Mouse (Mus musculus) myocyte (in vitro differentiated cells): ENCODE measurements at regions not wholly inside any gene's neighbourhood (a gene's known extent, or its start where the extent isn't known, plus 50 kb on each side); places are given as distances from the start of the nearest gene placed in this dataset.
"Not testable (repeated sequence)": the region's sequence is repeated elsewhere in the genome, so short reads cannot be mapped to it uniquely, and the experiment has no call there.

Experiments used
- H3K27me3 ChIP-seq: one replicate; pipeline ENCODE4 v1.6.1; 2011; ENCODE audit not compliant: control insufficient read depth, insufficient read depth, insufficient read length
- H3K36me3 ChIP-seq: one replicate; pipeline ENCODE4 v1.6.1; 2011; ENCODE audit not compliant: control insufficient read depth, insufficient read depth
- H3K4me2 ChIP-seq: one replicate; pipeline ENCODE4 v1.6.1; 2011; ENCODE audit warnings: low read depth, control low read depth
- H3K4me3 ChIP-seq: one replicate; pipeline ENCODE4 v1.5.1; 2011; ENCODE audit warnings: mild to moderate bottlenecking, control low read depth, moderate library complexity
- H3K79me2 ChIP-seq: one replicate; pipeline ENCODE4 v1.6.1; 2011; ENCODE audit not compliant: control insufficient read depth, insufficient read depth
- H3ac ChIP-seq: one replicate; pipeline ENCODE4 v1.6.1; 2011; ENCODE audit not compliant: control insufficient read depth, insufficient read length
- CEBPB ChIP-seq: IDR thresholded peaks from 2 replicates; pipeline ENCODE4 v1.6.1; 2011; ENCODE audit warnings: mild to moderate bottlenecking, moderate library complexity; ENCODE audit not compliant: poor library complexity, insufficient read depth, severe bottlenecking
- E2F4 ChIP-seq: IDR thresholded peaks from one replicate; pipeline ENCODE4 v1.6.1; 2011; ENCODE audit warnings: mild to moderate bottlenecking, control low read depth, moderate library complexity; ENCODE audit not compliant: insufficient read depth
- MAX ChIP-seq: IDR thresholded peaks from one replicate; pipeline ENCODE4 v1.6.1; 2011; ENCODE audit warnings: low read depth, mild to moderate bottlenecking, control low read depth
- MYOD1 ChIP-seq, 3 experiments: IDR thresholded peaks; one replicate each; pipeline ENCODE4 v1.6.1; 2011; ENCODE audit warnings: control low read depth in 2 of 3, low read depth in 2 of 3, mild to moderate bottlenecking in 2 of 3, moderate library complexity in 1 of 3; ENCODE audit not compliant: insufficient read length in 2 of 3, control insufficient read depth in 1 of 3
- MYOG ChIP-seq, 3 experiments: IDR thresholded peaks; one replicate each; pipeline ENCODE4 v1.6.1; 2011; ENCODE audit warnings: control low read depth in 2 of 3, low read depth in 2 of 3, mild to moderate bottlenecking in 2 of 3; ENCODE audit not compliant: insufficient read length in 2 of 3, control insufficient read depth in 1 of 3, insufficient read depth in 1 of 3
- POLR2A ChIP-seq: IDR thresholded peaks from one replicate; pipeline ENCODE4 v1.6.1; 2011; ENCODE audit warnings: low read depth, mild to moderate bottlenecking, control low read depth, moderate library complexity; ENCODE audit not compliant: insufficient read length
- POLR2AphosphoS2 ChIP-seq: IDR thresholded peaks from one replicate; pipeline ENCODE4 v1.6.1; 2011; ENCODE audit warnings: low read depth, control low read depth; ENCODE audit not compliant: insufficient read length
- REST ChIP-seq: IDR thresholded peaks from one replicate; pipeline ENCODE4 v1.6.1; 2011; ENCODE audit warnings: mild to moderate bottlenecking, control low read depth, moderate library complexity; ENCODE audit not compliant: insufficient read depth, insufficient read length
- SRF ChIP-seq: IDR thresholded peaks from one replicate; pipeline ENCODE4 v1.6.1; 2011; ENCODE audit warnings: low read depth; ENCODE audit not compliant: control insufficient read depth, insufficient read length
- TCF12 ChIP-seq: IDR thresholded peaks from one replicate; pipeline ENCODE4 v1.6.1; 2011; ENCODE audit warnings: mild to moderate bottlenecking, control low read depth; ENCODE audit not compliant: poor library complexity, insufficient read depth, severe bottlenecking
- TCF3 ChIP-seq: IDR thresholded peaks from one replicate; pipeline ENCODE4 v1.6.1; 2011; ENCODE audit warnings: low read depth, control low read depth; ENCODE audit not compliant: insufficient read length
- USF1 ChIP-seq: IDR thresholded peaks from one replicate; pipeline ENCODE4 v1.6.1; 2011; ENCODE audit warnings: low read depth, mild to moderate bottlenecking, control low read depth, moderate library complexity

DNA sequence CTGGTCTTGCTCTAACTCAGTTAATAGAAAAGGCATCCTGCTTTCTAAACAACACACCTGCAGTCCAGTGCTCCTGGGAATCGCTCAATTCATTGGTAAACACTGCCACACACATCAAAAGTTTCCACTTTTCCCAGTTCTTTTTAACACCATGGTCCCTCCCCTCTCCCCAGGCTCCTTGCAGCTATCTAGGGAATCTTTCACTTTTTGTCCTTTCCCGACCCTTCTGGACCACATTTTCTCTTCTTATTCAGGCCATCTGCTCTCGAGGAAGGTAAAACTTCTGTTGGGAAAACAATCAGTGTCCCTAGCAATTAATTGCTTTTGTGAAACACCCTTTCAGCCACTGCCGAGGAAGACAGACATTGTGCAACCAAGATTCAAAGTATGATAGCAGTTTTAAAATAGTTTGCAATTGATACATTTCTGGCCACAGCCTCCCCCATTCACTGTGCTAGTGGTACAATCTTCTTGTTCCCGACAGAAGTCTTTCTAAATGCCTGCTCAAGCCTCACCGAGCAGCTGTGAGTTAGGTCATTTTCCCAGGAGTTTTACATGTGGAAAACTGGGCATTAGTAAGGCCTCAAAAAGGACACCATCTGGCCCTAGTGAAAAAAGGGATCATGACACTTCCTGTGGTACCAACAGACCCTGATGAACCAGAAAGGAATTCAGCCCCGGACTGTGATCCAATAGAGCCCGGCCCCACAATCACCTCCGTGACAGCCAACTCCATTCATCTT lies 347.4 kb upstream of the Pou3f2 start:
- TF ChIP-seq USF1 (no peak), E2F4 (no peak), CEBPB (no peak), TCF12 (no peak), MAX (no peak), MYOD1 (IDR thresholded peaks at IDR 0.05; ENCODE audit: control insufficient read depth in 1 of 3, insufficient read length in 2 of 3, low read depth in 2 of 3) (no peak)
- no peak overlapping the region for H3K4me2 ChIP-seq
- H3K4me3 ChIP-seq: no peak overlapping the region

DNA sequence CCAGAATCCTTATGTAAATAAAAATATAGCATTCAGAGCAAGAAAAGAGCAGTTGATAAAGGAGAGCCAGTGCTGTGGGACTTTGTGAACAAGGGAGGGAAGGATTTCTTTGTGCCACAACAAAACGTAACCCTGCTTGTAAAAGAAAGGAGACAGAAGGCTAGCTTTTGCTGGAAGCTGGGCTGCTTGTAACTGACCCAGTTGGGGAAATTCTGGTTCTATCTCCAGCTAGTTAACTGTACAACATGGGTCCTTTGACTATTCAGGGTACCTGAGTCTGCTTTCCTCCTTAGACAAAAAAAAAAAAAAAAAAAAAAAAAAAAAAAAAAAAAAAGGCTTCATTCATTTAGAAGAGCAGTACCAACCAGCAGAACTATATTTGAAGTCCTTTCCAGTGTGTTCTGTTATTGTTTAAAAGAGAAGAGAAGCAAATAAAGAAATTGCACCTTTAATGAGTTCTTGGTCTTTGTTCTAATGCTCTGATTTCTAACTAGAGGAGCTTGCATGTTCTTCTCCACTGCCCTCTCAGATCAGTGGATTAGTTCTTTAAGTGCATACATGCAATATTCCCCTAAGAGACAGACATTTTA lies 345.8 kb upstream of the Pou3f2 start:
- Histone ChIP-seq H3K79me2 (no peaks in the 10 kb centered on the region), H3K4me3 (no peak overlapping the region), H3K36me3 (no peaks in the 10 kb centered on the region), H3K27me3 (no peaks in the 10 kb centered on the region), H3K4me2 (no peak overlapping the region), H3ac (no peak overlapping the region)
- TF ChIP-seq MYOG (IDR thresholded peaks at IDR 0.05; ENCODE audit: control insufficient read depth in 1 of 3, insufficient read depth in 1 of 3, insufficient read length in 2 of 3, low read depth in 2 of 3) (no peak), MYOD1 (IDR thresholded peaks at IDR 0.05; ENCODE audit: control insufficient read depth in 1 of 3, insufficient read length in 2 of 3, low read depth in 2 of 3) (no peak), MAX (no peak), POLR2AphosphoS2 (no peak), TCF3 (no peak), POLR2A (no peak), TCF12 (no peak), CEBPB (no peak), E2F4 (no peak), SRF (no peak), USF1 (no peak), REST (no peak)

More for the DNA sequence above, 347.4 kb upstream of the Pou3f2 start:
- Histone ChIP-seq H3ac (no peak overlapping the region), H3K27me3 (no peaks in the 10 kb centered on the region), H3K79me2 (no peaks in the 10 kb centered on the region), H3K36me3 (no peaks in the 10 kb centered on the region)

DNA sequence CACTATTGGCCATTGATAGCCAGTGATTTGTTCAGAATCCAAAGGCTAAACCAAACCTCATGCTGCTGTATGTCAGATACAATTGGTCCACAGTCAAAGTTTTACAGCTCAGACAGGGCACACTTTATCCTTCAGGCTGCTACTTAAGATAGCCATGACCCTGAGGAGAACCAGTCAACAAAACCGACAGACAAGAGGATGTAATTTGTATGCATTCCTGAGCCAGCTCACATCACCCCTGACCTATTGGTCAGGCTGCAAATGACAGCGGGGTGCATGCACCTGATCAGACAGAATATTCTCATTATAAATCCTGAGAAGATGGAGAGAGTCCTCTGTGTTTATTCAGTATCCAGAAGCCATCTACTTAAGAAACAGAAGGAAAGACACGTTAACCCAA lies 315.5 kb upstream of the Pou3f2 start:
- Histone ChIP-seq H3K36me3 (no peaks in the 10 kb centered on the region), H3K79me2 (no peaks in the 10 kb centered on the region), H3ac (no peak overlapping the region), H3K4me2 (no peak overlapping the region), H3K27me3 (no peaks in the 10 kb centered on the region), H3K4me3 (no peak overlapping the region)
- no peak for TF ChIP-seq MAX
- no peak for TF ChIP-seq CEBPB
- no peak for TF ChIP-seq TCF3

DNA sequence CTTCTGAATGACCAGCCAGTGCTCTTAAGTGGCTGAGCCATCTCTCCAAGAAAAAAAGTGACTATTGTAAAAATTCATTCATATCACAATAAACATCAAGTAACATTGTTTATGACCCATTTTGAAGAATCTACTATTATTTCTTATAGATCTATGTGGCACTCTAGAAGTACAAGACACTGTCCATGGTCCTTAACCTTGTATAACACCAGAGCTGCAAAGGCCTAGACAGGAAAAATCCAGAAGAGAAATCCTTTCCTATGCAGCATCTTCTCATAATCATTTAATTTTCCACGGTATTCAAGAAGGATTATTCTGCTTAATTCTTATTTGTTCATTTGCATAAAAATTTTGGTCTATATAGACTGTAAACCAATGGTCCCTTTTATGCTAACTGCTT lies 304.7 kb upstream of the Pou3f2 start:
- H3K27me3 ChIP-seq: no peaks in the 10 kb centered on the region
- no peak overlapping the region for H3K4me2 ChIP-seq
- H3ac ChIP-seq: no peak overlapping the region

DNA sequence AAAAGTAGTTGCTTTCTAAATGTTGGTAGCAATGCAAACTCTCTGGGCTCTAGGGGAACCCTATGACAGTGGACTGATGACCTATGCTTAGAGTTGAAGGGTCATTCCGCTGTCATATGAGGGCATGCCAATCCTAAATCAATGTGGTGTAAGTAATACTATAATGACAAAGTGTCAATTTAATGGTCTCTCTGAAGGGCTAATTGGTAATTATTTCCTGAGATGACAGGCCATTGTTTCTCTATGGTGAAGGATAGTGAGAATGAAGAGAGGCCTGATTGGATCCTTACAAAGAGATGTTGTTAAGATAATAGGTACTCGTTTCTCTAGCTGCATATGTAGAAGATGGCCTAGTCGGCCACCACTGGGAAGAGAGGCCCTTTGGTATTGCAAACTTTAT lies 299.7 kb upstream of the Pou3f2 start:
- H3K4me2 ChIP-seq: no peak overlapping the region
- H3K36me3 ChIP-seq: no peaks in the 10 kb centered on the region
- H3K79me2 ChIP-seq: no peaks in the 10 kb centered on the region
- TF ChIP-seq TCF12: no peak
- no peak for TF ChIP-seq MYOG (IDR thresholded peaks at IDR 0.05; ENCODE audit: control insufficient read depth in 1 of 3, insufficient read depth in 1 of 3, insufficient read length in 2 of 3, low read depth in 2 of 3)
- TF ChIP-seq POLR2AphosphoS2: no peak
- TF ChIP-seq POLR2A: no peak
- TF ChIP-seq MYOD1 (IDR thresholded peaks at IDR 0.05; ENCODE audit: control insufficient read depth in 1 of 3, insufficient read length in 2 of 3, low read depth in 2 of 3): no peak
- TF ChIP-seq USF1: no peak
- no peak for TF ChIP-seq E2F4
- no peak for TF ChIP-seq REST
- no peak for TF ChIP-seq MAX
- no peaks in the 10 kb centered on the region for H3K27me3 ChIP-seq
- no peak overlapping the region for H3K4me3 ChIP-seq
- H3ac ChIP-seq: no peak overlapping the region

More for the DNA sequence above, 304.7 kb upstream of the Pou3f2 start:
- H3K4me3 ChIP-seq: no peak overlapping the region
- no peaks in the 10 kb centered on the region for H3K79me2 ChIP-seq
- H3K36me3 ChIP-seq: no peaks in the 10 kb centered on the region
- TF ChIP-seq SRF: no peak
- no peak for TF ChIP-seq MYOD1 (IDR thresholded peaks at IDR 0.05; ENCODE audit: control insufficient read depth in 1 of 3, insufficient read length in 2 of 3, low read depth in 2 of 3)
- no peak for TF ChIP-seq TCF12
- TF ChIP-seq MYOG (IDR thresholded peaks at IDR 0.05; ENCODE audit: control insufficient read depth in 1 of 3, insufficient read depth in 1 of 3, insufficient read length in 2 of 3, low read depth in 2 of 3): no peak
- no peak for TF ChIP-seq USF1
- TF ChIP-seq E2F4: no peak
- TF ChIP-seq MAX: no peak
- no peak for TF ChIP-seq POLR2AphosphoS2
- no peak for TF ChIP-seq CEBPB
- TF ChIP-seq TCF3: no peak
- no peak for TF ChIP-seq POLR2A

DNA sequence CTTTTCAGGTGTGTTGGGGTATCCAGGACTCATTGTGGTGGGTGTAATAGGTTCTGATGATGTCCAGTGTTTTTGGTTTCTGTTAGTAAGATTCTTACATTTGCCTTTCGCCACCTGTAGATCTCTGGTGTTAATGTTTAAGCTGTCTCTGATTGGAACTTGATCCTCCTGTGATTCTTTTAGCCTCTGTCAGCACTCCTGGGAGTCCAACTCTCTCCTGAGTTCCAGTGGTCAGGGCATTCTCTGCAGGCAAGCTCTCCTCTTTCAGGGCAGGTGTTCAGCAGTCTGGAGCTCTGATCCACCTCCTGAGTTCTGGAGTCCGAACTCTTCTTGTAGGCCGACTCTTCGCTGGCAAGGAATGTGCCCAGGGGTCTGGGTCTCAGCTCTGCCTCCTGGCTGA lies 274.9 kb upstream of the Pou3f2 start:
- H3ac ChIP-seq, H3K4me2 ChIP-seq, H3K79me2 ChIP-seq, H3K4me3 ChIP-seq, H3K27me3 ChIP-seq, H3K36me3 ChIP-seq: not testable (repeated sequence)
